Mouse (Mus musculus) embryo, embryonic 10 days (tissue): ENCODE data around the gene Coq10a.

Source experiments
- DNase-seq: peaks from one replicate; pipeline ENCODE4 v3.0.0-alpha.2; 2015; ENCODE audit warnings: low spot score

Gene Coq10a

DNA sequence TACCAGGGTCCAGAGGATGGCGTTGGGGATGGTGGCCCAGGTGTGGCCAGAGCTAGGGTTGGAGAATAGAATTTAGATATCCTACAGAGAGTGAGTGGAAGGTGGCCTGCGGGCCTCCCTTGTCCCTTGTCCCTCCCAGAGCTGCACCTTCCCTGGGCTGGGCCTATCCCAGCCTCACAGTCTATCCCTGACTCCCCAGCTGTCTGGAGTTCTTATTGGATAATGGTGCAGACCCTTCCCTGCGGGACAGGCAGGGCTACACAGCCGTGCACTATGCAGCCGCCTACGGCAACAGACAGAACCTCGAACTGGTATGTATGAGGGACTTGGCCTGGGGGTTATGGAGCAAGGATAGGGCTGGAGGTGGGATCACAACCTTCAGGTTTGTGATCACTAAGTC, 17.1 kb upstream of the Coq10a start:
- DNase-seq, result no peak

GRCm38 (mm10) chr10:128382482-128382881, 13.7 kb upstream of the Coq10a start:
- DNase-seq, result no peak

DNA sequence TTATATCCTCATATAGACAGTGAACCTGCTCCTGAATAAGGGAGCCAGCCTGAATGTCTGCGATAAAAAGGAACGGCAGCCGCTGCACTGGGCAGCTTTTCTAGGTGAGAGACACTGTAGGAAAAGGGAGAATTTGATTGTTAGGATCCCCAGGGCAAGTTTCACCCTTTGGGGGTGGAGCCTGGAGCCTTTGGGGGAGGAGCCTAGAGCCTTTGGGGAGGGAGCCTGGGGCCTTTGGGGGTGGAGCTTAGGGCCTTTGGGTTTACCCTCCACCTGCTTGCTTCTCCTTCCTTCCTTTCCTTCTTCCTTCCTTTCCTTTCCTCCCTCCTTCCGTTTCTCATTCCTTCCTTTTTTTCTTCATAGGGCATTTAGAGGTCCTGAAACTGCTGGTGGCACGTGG, 11.8 kb upstream of the Coq10a start:
- DNase-seq, result no peak

DNA sequence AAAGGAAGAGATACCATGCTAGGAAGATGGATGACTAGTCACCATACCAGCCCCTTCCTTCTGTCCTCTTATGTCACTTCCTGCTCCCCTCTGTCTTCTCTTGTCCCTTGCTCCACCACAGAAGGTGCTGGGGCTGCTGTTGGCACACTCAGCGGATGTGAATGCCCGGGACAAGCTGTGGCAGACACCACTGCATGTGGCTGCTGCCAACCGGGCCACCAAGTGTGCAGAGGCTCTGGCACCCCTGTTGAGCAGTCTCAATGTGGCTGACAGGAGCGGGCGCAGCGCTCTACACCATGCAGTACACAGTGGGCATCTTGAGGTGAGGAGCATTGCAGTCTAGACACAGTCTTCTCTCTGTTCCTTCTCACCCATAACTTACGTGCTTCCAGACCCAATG, 10.5 kb upstream of the Coq10a start:
- DNase-seq, result no peak

DNA sequence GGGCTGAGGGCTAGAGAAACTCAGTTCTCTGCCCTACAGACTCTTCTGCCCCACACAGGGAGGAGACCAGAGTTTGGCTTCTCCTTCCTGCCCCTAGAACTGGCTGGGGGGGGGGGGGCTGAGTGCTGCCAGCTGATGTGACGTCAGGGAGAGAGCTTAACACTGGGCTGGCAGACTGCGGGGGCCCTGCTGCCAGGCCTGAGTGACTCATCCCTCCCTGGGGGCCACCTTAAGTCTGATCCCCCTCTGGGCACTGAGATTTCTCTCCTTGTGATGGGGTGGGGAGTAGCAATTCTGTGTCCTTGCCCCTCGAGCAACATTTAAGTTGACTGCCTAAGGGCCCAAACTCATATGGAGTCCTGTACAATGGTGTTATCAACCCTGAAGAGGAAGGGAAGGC, 9.7 kb upstream of the Coq10a start:
- DNase-seq, result no peak

DNA sequence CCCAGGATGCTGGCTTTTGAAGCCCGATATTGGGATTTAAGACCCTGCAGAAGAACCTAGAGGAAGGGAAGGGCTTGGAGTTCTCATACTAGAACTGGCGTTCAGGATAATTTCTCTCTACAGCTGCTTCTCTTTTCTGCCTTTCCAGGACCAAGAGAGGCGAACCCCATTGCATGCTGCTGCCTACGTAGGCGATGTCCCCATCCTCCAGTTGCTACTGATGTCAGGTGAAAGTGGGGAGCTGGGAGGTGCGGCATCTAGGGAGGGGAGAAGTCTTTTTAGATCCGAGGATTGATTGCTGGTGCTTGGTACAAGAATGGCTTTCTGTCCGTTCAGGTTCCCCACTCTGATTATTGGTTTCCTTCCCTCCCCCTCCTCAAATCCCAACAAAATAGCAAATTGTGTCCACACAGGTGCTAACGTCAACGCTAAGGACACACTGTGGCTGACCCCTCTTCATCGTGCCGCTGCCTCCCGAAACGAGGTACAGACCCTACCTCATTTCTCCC, 9.2 kb upstream of the Coq10a start:
- no peak for DNase-seq

GRCm38 (mm10) chr10:128377222-128377939, 8.6 kb upstream of the Coq10a start:
- DNase-seq, result peak; percentile 68

GRCm38 (mm10) chr10:128376455-128377211, 7.8 kb upstream of the Coq10a start, which contains the start of gene Ankrd52:
Gene Ankrd52 (plus strand): TSS chr10:128377115.
- DNase-seq, result peak; percentile 77

GRCm38 (mm10) chr10:128376099-128376454, 7.3 kb upstream of the Coq10a start:
- no peak for DNase-seq

GRCm38 (mm10) chr10:128374393-128374792, 5.6 kb upstream of the Coq10a start:
- DNase-seq, result no peak

DNA sequence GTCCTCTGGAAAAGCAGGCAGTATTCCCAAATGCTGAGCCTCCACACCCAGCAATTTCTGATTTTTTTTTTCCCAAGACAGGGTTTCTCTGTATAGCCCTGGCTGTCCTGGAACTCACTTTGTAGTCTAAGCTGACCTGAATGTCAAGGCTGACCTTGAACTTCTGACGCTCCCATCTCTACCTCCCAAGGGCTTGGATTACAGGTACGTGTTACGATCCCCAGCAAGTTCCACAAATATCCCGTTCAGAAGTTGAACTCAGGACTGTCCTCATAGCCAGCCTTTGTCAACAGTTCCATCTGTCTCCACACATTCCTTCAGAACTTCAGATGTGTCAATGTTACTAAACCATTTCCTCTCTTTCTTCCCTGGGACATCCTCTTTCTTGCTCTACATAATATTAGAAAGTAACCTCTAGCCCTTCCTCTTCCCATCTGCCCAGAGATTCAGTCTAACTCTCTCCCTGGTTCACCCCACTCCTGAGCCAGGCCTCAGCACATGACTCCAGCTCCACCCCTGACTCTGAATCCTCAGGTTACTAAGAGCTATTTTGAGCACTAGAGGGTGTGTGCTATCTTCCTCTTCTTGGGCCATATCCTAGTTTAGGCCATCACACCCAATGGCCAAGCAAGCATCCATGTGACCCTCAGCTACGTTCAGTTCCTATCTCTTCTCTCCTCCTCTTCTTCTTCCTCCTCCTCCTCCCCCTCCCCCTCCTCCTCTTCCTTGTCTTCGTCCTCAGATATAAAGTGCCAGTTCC, 4.4 kb upstream of the Coq10a start:
- DNase-seq, result no peak

DNA sequence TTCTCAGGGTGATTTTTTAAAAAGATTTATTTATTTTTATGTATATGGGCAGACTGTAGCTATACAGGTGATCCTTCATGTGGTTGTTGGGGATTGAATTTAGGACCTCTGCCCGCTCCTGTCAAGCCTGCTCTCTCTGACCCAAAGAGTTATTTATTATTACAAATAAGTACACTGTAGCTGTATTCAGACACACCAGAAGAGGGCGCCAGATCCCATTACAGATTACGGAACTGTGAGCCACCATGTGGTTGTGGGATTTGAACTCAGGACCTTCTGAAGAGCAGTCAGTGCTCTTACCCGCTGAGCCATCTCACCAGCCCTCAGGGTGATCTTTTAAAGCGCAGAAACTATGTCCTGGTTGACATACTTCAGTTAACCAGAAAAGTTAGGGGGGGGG, 3.3 kb upstream of the Coq10a start:
- DNase-seq, result no peak

- DNase-seq, result no peak
These were observed 1.8 kb upstream of the Coq10a start for GRCm38 (mm10) chr10:128370601-128371000.

DNA sequence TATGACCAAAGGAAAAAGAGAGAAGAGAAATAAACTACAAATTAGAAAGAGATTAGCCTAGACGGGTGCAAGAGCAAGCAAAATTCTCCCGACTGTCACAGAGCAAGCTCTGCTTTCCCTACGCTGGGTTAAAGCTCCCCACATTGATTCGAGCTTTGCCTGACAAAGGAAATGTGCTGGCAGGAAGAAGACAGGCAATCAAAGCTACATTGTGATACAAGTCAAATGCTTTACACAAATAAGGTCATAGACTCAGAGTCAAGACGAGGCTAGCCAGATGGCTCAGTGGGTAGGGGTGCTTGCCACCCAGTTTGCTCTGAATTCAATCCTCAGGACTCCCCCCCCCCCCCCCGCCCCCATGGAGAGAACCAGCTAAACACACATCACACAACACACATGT, 1.2 kb upstream of the Coq10a start:
- no peak for DNase-seq

DNA sequence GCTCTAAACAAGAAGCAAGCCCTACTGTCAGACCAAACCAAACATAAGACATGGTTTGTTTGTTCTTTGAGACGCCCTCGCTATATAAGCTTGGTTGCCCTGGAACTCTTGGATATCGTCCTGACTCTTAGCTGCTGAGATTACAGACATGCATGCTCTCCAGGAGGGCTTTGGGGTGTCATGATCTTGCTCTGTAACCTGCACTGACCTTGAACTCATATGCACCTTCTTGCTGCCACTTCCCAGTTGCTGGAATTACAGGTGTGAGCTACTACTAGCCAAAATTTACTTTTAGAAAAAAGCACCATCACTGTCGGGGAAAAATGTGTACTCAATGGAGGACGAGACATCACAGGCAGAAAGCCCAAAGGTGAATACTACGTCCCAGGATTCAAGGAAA, 802 bp upstream of the Coq10a start:
- no peak for DNase-seq

DNA sequence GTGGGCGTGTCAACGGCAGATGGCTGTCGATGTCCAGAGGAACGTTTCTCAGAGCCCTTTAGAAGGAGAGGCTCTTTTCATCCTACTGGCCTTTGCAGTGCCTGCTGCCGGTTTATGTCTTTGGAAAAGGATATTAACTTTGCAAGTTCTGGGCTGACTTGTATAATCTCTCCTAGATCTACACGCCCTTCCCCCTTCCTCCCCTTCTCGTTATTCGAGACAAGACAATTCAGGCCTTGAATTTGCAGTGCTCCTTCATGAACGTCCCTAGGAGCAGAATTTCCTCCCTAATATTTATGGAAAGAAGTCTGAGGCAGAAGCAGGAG, 384 bp upstream of the Coq10a start:
- no peak for DNase-seq

DNA sequence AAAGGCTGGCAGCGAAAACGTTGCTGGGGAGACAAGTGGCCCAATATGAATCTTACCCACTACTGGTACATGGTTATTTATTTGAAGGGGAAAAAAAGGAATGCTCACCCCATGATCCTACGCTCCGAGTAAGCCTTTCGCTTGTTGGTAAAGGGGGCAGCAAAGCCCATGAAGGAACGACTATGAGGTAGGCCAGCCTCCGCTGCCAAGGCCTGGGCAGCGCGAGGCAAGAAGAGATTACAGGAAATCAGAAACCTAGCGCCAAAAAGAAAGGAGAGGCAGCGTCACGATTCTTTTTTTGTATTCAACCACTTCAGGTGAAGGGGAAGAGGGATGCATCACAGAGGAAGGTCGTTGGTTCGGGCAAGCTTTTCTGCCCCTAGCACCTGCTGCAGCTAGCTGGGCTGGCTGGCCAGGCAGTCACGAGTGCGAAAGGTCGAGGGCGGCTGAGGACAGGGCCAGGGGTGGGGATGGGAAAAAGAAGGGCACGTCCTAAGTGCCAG, 847 bp downstream of the Coq10a start:
- no peak for DNase-seq

DNA sequence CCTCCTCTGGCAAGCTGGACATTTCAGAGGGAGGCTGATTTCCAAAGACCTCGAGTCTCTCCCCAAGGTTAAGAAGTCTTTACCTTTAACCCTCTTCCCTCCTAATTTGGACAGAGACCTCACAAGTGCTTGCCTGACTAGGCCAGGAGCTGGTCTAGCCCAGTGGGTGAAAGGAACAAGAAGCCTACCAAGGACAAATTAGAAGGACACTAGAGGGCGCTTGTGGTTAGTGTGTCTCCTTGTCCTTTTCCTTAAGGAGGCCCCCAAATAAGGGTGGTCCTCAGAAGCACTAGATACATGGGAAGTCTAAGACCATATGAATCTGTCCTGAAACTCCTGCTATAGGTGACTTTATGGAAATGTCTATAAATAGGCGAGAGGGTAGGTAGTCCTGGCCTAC, 6.2 kb downstream of the Coq10a start:
- peak; percentile 75 for DNase-seq

- no peak for DNase-seq
These were observed 7.0 kb downstream of the Coq10a start for GRCm38 (mm10) chr10:128361836-128362235.

DNA sequence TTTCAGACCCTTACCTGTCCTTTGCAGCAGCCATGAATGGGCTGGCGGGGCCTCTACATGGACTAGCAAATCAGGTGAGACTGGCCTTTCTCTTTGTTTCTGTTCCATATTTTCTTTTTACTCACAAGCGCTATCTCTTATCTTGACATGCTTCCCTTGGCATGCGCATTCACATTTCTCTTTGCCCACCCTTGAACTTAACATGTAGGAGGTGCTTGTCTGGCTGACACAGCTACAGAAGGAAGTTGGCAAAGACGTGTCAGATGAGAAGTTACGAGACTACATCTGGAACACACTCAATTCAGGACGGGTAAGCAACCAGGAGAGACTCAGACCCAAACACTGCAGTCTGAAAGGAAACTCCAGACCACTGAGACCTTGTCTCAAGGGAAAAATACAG, 9.6 kb downstream of the Coq10a start:
- DNase-seq, result no peak

DNA sequence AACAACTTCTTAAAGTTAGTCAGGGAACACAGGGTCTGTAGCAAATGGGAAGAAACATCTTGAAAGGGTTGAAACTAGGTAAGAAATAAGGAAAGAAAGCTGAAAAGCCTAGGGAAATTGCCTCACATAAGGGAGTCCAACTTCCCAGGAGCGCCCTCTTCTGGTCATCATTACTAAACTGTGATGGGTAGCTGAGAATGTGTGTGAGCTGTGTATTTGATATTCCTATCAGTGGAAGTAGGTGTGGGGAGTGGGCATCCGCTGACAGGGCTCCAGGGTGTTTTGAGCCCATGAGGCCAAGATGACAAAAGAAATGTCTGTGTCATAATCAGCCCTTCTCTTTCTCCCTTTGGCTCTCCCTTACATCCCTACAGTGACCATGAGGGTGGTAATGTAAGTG, 10.0 kb downstream of the Coq10a start:
- peak; percentile 70 for DNase-seq

GRCm38 (mm10) chr10:128347541-128347940, 21.3 kb downstream of the Coq10a start:
- DNase-seq, result no peak
